Mouse (Mus musculus) layer of hippocampus, adult 2 months (tissue): ENCODE measurements around the gene Atg10. TPM values are rescaled to one million over a fixed set of nuclear protein-coding genes. Genes with fewer than 3 reads are reported as not detected.

Experiments
- DNase-seq, 2 experiments: peaks; one replicate each; pipeline ENCODE4 v3.0.0; 2022; ENCODE audit warnings: low spot score in 2 of 2
- H3K27ac ChIP-seq: fragments of 200-600 bp; 2 replicates; pipeline ENCODE4 v1.8.1; 2022
- H3K4me3 ChIP-seq: fragments of 200-600 bp; 2 replicates; pipeline ENCODE4 v1.8.1; 2022; ENCODE audit warnings: mild to moderate bottlenecking
- CTCF ChIP-seq: fragments of 200-600 bp; conservative IDR thresholded peaks from 2 replicates; pipeline ENCODE4 v1.8.1; 2022; ENCODE audit warnings: antibody characterized with exemption, mild to moderate bottlenecking, moderate library complexity
- total RNA-seq, 2 experiments: library from RNA; stranded (reverse); gene quantifications; 2 replicates each; pipeline ENCODE4 v1.2.3; 2021

Gene Atg10
- total RNA-seq, 2 experiments from 2014 or later, result 15.3 to 17.2 TPM

- no peak overlapping the region for H3K4me3 ChIP-seq
- no peak for TF ChIP-seq CTCF
- no peak for DNase-seq
Measured at GRCm38 (mm10) chr13:91031836-91032235, 191.9 kb downstream of the Atg10 start.

GRCm38 (mm10) chr13:91023447-91023846, 200.3 kb downstream of the Atg10 start:
- Histone ChIP-seq H3K4me3 (no peak overlapping the region), H3K27ac (no peak overlapping the region)
- DNase-seq, result no peak
- no peak for TF ChIP-seq CTCF

More at GRCm38 (mm10) chr13:91031836-91032235, 191.9 kb downstream of the Atg10 start:
- no peak overlapping the region for H3K27ac ChIP-seq

DNA sequence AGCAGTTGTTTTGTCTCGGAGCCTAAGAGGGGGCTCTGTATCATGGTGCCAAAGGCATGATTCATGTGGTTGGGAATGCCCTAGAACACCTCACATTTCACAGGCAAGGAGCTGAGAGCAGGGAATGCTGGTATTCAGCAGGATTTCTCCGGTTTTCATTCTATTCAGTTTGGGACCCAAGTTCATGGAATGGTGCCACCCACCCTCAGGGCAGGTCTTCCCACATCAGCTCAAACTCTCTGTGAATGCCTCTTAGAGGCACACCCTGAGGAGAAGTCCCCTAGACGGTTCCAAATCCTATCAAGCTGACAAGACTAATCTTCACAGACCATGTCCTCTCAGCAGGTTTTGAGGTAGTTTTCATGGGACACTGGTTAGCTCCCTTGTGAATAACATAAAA, 211.9 kb downstream of the Atg10 start:
- Histone ChIP-seq H3K27ac (no peak overlapping the region), H3K4me3 (no peak overlapping the region)
- no peak for TF ChIP-seq CTCF
- no peak for DNase-seq

DNA sequence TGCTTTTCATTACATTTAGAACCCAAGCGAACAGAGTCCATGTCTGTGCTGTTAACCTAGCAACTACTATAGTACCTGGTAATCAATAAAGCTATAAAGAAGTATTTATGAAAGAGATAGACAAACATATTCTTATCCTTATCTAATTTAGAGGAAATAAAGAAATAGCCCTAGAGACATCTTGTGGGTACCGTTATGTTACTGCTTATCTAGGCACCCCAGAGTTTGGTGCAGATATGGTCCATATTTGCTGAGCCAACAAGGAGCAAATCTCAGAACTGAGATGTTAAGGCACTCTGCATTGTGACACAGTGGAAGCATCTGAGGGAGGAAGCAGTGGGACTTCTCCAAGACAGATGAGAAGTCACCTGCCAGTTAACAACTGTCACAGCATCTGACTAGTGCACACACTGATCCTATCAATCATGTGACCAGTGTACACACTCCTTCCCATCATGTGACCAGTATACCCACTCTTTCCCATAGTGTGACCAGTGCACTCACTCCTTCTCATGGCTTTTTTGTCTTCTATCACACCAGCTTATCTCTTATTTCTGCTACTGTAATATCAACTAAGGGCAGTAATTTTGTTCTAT, 228.6 kb downstream of the Atg10 start:
- DNase-seq, result no peak
- no peak for TF ChIP-seq CTCF
- H3K27ac ChIP-seq, result no peak overlapping the region
- H3K4me3 ChIP-seq, result no peak overlapping the region

DNA sequence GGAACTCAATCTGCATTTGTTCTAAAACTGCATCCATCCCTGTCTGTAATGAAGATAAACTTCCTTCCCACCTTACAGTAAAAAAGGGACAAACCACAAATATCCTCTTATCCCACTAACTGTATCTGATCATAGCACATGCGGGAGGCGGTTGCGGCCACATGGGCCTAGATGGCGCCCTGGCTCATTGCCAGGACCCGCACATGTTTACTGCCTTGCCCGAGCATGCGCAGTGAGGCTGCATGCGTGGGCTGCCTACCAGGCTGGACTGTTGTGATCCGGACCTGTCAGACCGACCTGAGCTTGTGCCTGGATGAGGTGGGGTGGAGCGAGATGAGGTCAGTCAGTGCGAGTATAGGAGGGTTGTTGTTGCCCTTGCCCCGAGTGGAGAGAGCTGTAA, 230.2 kb downstream of the Atg10 start:
- Histone ChIP-seq H3K27ac (no peak overlapping the region), H3K4me3 (no peak overlapping the region)
- peak in 1 of 2 experiments; percentile 15 for DNase-seq
- no peak for TF ChIP-seq CTCF

- Histone ChIP-seq H3K27ac (no peak overlapping the region), H3K4me3 (no peak overlapping the region)
- DNase-seq, result no peak
- TF ChIP-seq CTCF, result no peak
Measured at GRCm38 (mm10) chr13:90992948-90993347, 230.8 kb downstream of the Atg10 start.

GRCm38 (mm10) chr13:90988226-90988625, 235.5 kb downstream of the Atg10 start:
- DNase-seq, result no peak
- no peak overlapping the region for H3K27ac ChIP-seq
- no peak overlapping the region for H3K4me3 ChIP-seq

DNA sequence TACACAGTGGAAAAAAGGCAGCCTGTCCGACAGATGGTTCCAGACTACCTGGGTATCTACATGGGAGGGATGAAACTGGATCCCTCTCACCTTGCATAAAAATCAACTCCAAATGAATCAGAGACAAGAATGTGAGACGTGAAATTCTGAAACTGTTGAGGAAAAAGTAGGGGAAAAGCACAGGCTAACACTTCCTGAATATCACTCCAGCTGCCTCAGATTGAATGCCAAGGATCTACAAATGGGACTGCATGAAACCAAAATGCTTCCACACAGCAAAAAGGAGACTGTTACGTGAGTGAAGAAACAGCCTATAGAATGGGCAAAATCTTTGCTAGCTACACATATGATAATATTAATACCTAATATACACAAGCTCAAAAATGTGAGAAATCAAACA, 238.4 kb downstream of the Atg10 start:
- DNase-seq, result no peak
- no peak overlapping the region for H3K27ac ChIP-seq
- no peak overlapping the region for H3K4me3 ChIP-seq
- no peak for TF ChIP-seq CTCF

More at GRCm38 (mm10) chr13:90988226-90988625, 235.5 kb downstream of the Atg10 start:
- TF ChIP-seq CTCF, result no peak

- no peak for DNase-seq
- no peak for TF ChIP-seq CTCF
- no peak overlapping the region for H3K4me3 ChIP-seq
- no peak overlapping the region for H3K27ac ChIP-seq
Measured at GRCm38 (mm10) chr13:90984073-90984472, 239.7 kb downstream of the Atg10 start.

DNA sequence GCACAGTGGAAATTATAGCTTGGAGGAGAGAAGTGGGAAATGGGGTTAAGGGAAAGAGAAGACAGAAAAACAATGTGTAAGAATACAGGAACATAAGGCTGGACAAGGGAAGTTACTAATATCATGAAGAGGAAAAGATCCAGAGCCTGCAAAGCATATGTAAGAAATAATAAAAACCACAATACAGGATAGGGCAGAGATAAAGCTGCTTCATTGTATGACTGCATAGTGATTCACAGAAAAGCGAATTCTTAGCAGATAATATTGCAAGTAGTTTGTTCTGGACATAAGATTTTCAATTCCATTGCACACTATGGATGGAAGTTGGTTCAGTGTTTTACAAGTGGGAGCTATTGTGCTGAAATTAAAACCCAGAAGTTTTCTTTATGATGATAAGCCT, 242.0 kb downstream of the Atg10 start:
- Histone ChIP-seq H3K27ac (no peak overlapping the region), H3K4me3 (no peak overlapping the region)
- no peak for DNase-seq
- TF ChIP-seq CTCF, result no peak

- no peak for DNase-seq
- no peak overlapping the region for H3K4me3 ChIP-seq
- no peak for TF ChIP-seq CTCF
- H3K27ac ChIP-seq, result no peak overlapping the region
Measured at GRCm38 (mm10) chr13:90980878-90981674, 242.7 kb downstream of the Atg10 start.

GRCm38 (mm10) chr13:90977057-90977456, 246.7 kb downstream of the Atg10 start:
- no peak overlapping the region for H3K27ac ChIP-seq
- DNase-seq, result no peak
- no peak overlapping the region for H3K4me3 ChIP-seq
- no peak for TF ChIP-seq CTCF

GRCm38 (mm10) chr13:90973409-90973808, 250.4 kb downstream of the Atg10 start:
- TF ChIP-seq CTCF, result no peak
- Histone ChIP-seq H3K27ac (peak overlapping the region; percentile 53; the same call in 1 of the 2 replicates), H3K4me3 (peak overlapping the region; percentile 17; the same call in 1 of the 2 replicates)
- DNase-seq, result no peak
